Mouse (Mus musculus) limb, embryonic 14.5 days (tissue): Measurements from ENCODE around the gene Rbms1. TPM values are rescaled to one million over a fixed set of nuclear protein-coding genes. Genes with fewer than 3 reads are reported as not detected.

Source experiments
- ATAC-seq: fragments of 200-750 bp; cut with Nextera tagmentation; 2 replicates; pipeline ENCODE4 v1.8.0; 2017; ENCODE audit warnings: low read depth, moderate number of reproducible peaks, moderate TSS enrichment; ENCODE audit not compliant: low FRiP score
- DNase-seq: peaks from one replicate; pipeline ENCODE4 v3.0.0-alpha.2; 2015; ENCODE audit warnings: low spot score
- H3K27ac ChIP-seq: fragments of 300-500 bp; sonication (generic); replicated peaks from 2 replicates; pipeline ENCODE4 v1.5.1; 2014; ENCODE audit warnings: low read depth, mild to moderate bottlenecking, low read length, moderate library complexity, mixed read lengths
- H3K27me3 ChIP-seq: fragments of 300-500 bp; sonication (generic); 2 replicates; pipeline ENCODE4 v1.6.1; 2014; ENCODE audit warnings: low read length, mixed read lengths; ENCODE audit not compliant: control insufficient read depth, insufficient read depth
- H3K36me3 ChIP-seq: fragments of 300-500 bp; sonication (generic); 2 replicates; pipeline ENCODE4 v1.6.1; 2014; ENCODE audit warnings: mild to moderate bottlenecking, low read length, moderate library complexity, mixed read lengths; ENCODE audit not compliant: control insufficient read depth, insufficient read depth
- H3K4me1 ChIP-seq: fragments of 300-500 bp; sonication (generic); 2 replicates; pipeline ENCODE4 v1.6.1; 2014; ENCODE audit warnings: antibody characterized with exemption, low read length, mixed read lengths; ENCODE audit not compliant: control insufficient read depth, insufficient read depth
- H3K4me2 ChIP-seq: fragments of 300-500 bp; sonication (generic); replicated peaks from 2 replicates; pipeline ENCODE4 v1.6.1; 2014; ENCODE audit warnings: low read depth, mild to moderate bottlenecking, low read length, moderate library complexity; ENCODE audit not compliant: severe bottlenecking
- H3K4me3 ChIP-seq: fragments of 300-500 bp; sonication (generic); replicated peaks from 2 replicates; pipeline ENCODE4 v1.5.1; 2014; ENCODE audit warnings: low read length
- H3K9ac ChIP-seq: fragments of 300-500 bp; sonication (generic); 2 replicates; pipeline ENCODE4 v1.6.1; 2014; ENCODE audit warnings: mild to moderate bottlenecking, low read depth, low read length, moderate library complexity; ENCODE audit not compliant: severe bottlenecking
- H3K9me3 ChIP-seq: fragments of 300-500 bp; sonication (generic); 2 replicates; pipeline ENCODE4 v1.6.1; 2016; ENCODE audit warnings: low read length; ENCODE audit not compliant: control insufficient read depth
- POLR2A ChIP-seq: fragments of 200-500 bp; IDR thresholded peaks from 2 replicates; pipeline ENCODE4 v1.8.0; 2012; ENCODE audit warnings: inconsistent platforms, mild to moderate bottlenecking, moderate library complexity, borderline replicate concordance; ENCODE audit not compliant: insufficient read depth, insufficient read length; ENCODE audit errors: extremely low read depth
- WGBS: fragments of 180-500 bp; shearing (Covaris S2); extraction: QIAGEN DNeasy Blood & Tissue Kit; methylation state at CpG from one replicate; pipeline ENCODE4 v1.1.7; 2014; 5-methylcytosine and 5-hydroxymethylcytosine counted together
- polyA plus RNA-seq, 2 experiments: library from polyadenylated mRNA; depleted of rRNA in 1 of 2; stranded (reverse) in 1 of 2; unstranded in 1 of 2; fragments of >200 nt; fragmentation: Nextera tagmentation in 1 of 2; extraction: Ambion mirVana in 1 of 2; gene quantifications; 2 replicates each; pipeline versions ENCODE4 v1.2.1 to v1.2.3; 2012 to 2014

The Rbms1 gene
- polyA plus RNA-seq, 2 experiments, result 84.9 to 118 TPM

DNA sequence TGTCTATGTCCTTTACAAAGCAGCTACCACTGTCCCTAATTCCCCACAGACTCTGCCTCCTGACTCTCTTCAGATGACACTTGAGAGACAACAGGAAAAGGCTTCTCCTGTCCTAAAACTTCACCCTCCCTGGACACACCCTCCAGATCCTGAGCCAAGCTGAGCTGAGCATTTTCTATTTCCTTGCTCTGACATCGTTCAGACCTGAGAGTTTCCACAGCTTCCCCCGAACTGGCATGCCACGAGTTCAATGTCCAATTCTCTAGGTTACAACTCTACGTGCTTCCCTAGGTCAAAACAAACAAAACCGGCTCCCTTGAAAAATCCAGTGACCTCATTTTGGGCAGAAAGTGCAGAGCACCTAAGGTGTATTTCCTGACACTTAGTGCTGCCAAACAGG is 98.0 kb downstream of the Rbms1 start:
- TF ChIP-seq POLR2A, result no peak
- Histone ChIP-seq H3K9me3 (0 out of 2 replicates have a peak, but pooled peaks cover 5% of the 10 kb centered on the region), H3K36me3 (no peaks in the 10 kb centered on the region), H3K27ac (no peak overlapping the region), H3K27me3 (no peaks in the 10 kb centered on the region), H3K4me1 (peaks cover 21% of the 10 kb centered on the region), H3K9ac (no peak overlapping the region), H3K4me2 (no peak overlapping the region), H3K4me3 (no peak overlapping the region)
- ATAC-seq (no peak), DNase-seq (no peak)
- WGBS, result 58% methylated on average over 5 of the region's 5 CpGs

DNA sequence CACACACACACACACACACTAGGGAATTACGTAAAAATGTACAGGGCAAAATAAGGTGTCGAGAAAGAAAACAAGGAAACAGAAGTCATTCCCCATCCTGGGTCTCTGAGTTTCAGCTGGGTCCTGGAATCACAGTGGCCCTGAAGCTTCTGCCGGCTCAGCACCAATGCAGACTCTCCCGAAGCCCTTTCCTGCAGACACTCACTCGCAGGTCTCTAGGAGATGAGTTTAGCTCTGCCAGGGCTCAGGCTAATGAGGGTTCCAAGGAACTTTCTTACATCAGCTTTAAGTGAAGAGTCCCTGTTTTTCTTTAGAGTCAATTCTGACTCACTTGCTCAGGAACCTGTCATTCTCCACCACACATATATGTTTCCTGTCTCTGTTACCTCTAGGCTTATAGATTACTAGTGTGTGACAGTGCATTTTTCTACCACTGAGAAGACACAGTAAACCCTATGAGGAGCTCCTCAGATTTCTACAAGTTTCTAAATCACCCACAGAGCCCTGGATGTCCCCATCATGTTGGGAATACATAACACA is 98.7 kb downstream of the Rbms1 start:
- 74% methylated on average over 5 of the region's 5 CpGs for WGBS
- Histone ChIP-seq H3K4me2 (no peak overlapping the region), H3K9me3 (0 out of 2 replicates have a peak, but pooled peaks cover 5% of the 10 kb centered on the region), H3K27ac (no peak overlapping the region), H3K4me1 (peaks cover 21% of the 10 kb centered on the region), H3K36me3 (no peaks in the 10 kb centered on the region), H3K9ac (no peak overlapping the region), H3K27me3 (no peaks in the 10 kb centered on the region), H3K4me3 (no peak overlapping the region)
- DNase-seq, result no peak
- TF ChIP-seq POLR2A, result no peak
- no peak for ATAC-seq

DNA sequence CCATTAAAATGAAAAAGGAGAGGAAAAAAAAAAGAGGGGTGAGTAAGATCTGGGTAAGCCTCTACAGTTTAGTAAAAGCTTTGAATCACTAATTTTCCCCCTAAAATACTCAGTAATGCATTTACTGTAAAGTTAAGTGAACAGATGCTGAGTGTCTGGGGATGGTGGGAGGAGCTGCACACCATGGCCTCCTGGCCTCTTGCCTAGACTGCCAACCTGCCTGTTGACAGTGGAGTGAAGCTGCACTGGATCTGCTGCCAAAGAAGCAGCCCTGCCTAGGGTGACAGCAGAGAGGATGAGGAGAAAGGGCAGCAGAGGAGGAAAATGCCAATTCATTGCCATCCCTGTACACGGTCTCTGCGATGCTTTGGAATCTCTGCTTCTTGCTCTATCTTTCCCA is 99.2 kb downstream of the Rbms1 start:
- H3K4me2 ChIP-seq, result no peak overlapping the region
- H3K27ac ChIP-seq, result no peak overlapping the region
- H3K27me3 ChIP-seq, result no peaks in the 10 kb centered on the region
- H3K36me3 ChIP-seq, result peaks cover 2% of the 10 kb centered on the region
- TF ChIP-seq POLR2A, result no peak
- ATAC-seq (no peak), DNase-seq (no peak)
- H3K9ac ChIP-seq, result no peak overlapping the region
- WGBS, result 76% methylated on average over 2 of the region's 2 CpGs
- 0 out of 2 replicates have a peak, but pooled peaks cover 5% of the 10 kb centered on the region for H3K9me3 ChIP-seq
- H3K4me3 ChIP-seq, result no peak overlapping the region
- H3K4me1 ChIP-seq, result peaks cover 21% of the 10 kb centered on the region

DNA sequence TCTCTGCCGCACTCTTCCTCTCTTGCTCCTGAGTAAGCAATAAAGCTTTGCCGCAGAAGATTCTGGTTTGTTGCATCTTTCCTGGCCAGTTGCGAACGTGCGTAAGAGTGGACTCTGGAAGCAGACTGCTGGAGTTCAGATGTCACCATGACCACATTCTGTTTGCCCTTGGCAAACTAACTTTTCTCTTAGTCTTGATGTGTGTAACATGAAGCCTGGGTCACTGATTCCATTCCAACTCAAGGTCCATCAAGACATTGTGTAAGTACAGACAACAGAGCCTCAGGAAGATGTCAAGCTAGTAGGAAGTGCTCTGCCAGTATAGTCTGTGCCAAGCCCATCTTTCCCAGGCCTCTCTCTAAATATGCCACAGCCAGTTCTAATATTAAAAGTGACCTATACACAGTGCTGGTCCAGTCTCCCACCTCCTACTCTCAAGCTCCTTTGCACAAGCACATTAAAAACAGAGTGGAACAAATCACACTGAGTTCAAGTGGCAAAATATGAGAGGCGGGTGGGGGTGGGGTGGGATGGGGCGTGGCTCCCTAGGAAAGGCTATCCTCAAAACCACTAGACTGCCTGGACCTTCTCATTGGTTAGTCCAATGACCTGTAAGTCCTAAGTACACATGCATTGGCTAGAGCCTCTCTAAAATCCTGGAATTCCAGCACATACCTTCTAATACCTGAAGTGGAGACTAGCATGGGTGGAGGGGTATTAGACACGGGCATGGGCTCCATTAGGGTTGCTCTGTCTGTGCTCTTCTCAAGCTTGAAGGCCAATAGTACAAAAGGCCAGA is 99.9 kb downstream of the Rbms1 start:
- H3K27ac ChIP-seq, result no peak overlapping the region
- 0 out of 2 replicates have a peak, but pooled peaks cover 5% of the 10 kb centered on the region for H3K9me3 ChIP-seq
- ATAC-seq, result no peak
- no peak for TF ChIP-seq POLR2A
- 91% methylated on average over 8 of the region's 8 CpGs for WGBS
- H3K9ac ChIP-seq, result no peak overlapping the region
- no peaks in the 10 kb centered on the region for H3K27me3 ChIP-seq
- no peak overlapping the region for H3K4me3 ChIP-seq
- no peak for DNase-seq
- H3K36me3 ChIP-seq, result peaks cover 9% of the 10 kb centered on the region
- H3K4me2 ChIP-seq, result no peak overlapping the region
- peaks cover 21% of the 10 kb centered on the region for H3K4me1 ChIP-seq

DNA sequence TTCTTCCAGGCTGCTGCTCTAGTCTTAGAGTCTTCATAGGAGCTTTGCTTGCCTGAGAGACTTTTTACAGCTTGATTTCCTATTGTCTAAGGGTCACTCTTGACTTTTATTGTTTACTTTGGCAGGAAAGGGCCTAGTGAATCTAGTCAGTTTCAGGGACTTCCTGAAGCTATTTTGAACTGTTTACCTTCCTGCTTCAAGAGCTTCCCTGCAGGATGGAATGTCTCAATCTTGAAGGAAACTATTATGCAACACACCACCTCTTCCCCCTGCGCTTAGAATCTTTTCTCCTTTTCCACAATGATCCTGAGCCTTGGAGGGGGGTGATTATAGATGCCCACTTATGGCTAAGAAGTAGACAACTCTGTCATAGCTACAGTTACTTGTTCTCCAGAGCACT is 104.9 kb downstream of the Rbms1 start:
- Histone ChIP-seq H3K36me3 (peaks cover 9% of the 10 kb centered on the region), H3K4me1 (no peaks in the 10 kb centered on the region; the same call in 1 of the 2 replicates), H3K9ac (no peak overlapping the region), H3K27ac (no peak overlapping the region), H3K4me3 (no peak overlapping the region), H3K4me2 (no peak overlapping the region), H3K9me3 (0 out of 2 replicates have a peak, but pooled peaks cover 5% of the 10 kb centered on the region), H3K27me3 (no peaks in the 10 kb centered on the region)
- TF ChIP-seq POLR2A, result no peak
- no peak for ATAC-seq
- no peak for DNase-seq
- 100% methylated on average over 1 of the region's 1 CpGs for WGBS
